Mouse (Mus musculus) cerebellum, adult 2 months (tissue): Measurements from ENCODE around the gene Prtg. TPM values are rescaled to one million over a fixed set of nuclear protein-coding genes. Genes with fewer than 3 reads are reported as not detected.

ENCODE experiments used
- DNase-seq, 2 experiments: peaks; one replicate each; pipeline ENCODE4 v3.0.0; 2021
- H3K27ac ChIP-seq: fragments of 200-500 bp; 2 replicates; pipeline ENCODE4 v1.5.1; 2012; ENCODE audit warnings: low read length, control low read depth, inconsistent platforms; ENCODE audit not compliant: insufficient read depth
- H3K27me3 ChIP-seq: fragments of 200-500 bp; 2 replicates; pipeline ENCODE4 v1.6.1; 2012; ENCODE audit warnings: inconsistent platforms, mild to moderate bottlenecking, low read length, moderate library complexity; ENCODE audit not compliant: control insufficient read depth, insufficient read depth
- H3K4me1 ChIP-seq: fragments of 200-500 bp; 2 replicates; pipeline ENCODE4 v1.6.1; 2011; ENCODE audit warnings: low read length; ENCODE audit not compliant: control insufficient read depth, insufficient read depth
- H3K4me3 ChIP-seq: fragments of 200-500 bp; replicated peaks from 2 replicates; pipeline ENCODE3; 2011; ENCODE audit warnings: mild to moderate bottlenecking, low read depth, low read length, control low read depth; ENCODE audit not compliant: insufficient read depth
- CTCF ChIP-seq: fragments of 200-500 bp; IDR thresholded peaks from 2 replicates; pipeline ENCODE4 v1.5.1; 2011; ENCODE audit warnings: low read depth, mild to moderate bottlenecking, control low read depth, low read length, moderate library complexity, borderline replicate concordance; ENCODE audit not compliant: insufficient read depth
- POLR2A ChIP-seq: fragments of 200-500 bp; IDR thresholded peaks from 2 replicates; pipeline ENCODE4 v1.6.1; 2011; ENCODE audit warnings: low read length, control low read depth, borderline replicate concordance; ENCODE audit not compliant: insufficient read depth
- WGBS: fragments of 180-500 bp; shearing (Covaris S2); methylation state at CpG from one replicate; pipeline ENCODE4 v1.1.7; 2018; 5-methylcytosine and 5-hydroxymethylcytosine counted together
- polyA plus RNA-seq: library from polyadenylated mRNA; depleted of rRNA; stranded (reverse); fragments of >200 nt; gene quantifications from 2 replicates; pipeline ENCODE4 v1.2.3, GENCODE M21; 2012

The Prtg gene
- polyA plus RNA-seq, 1 experiment = 0.57 TPM

GRCm38 (mm10) chr9:72851979-72852378 is 45.3 kb downstream of the Prtg start:
- no peak for TF ChIP-seq CTCF
- TF ChIP-seq POLR2A = no peak
- no peak overlapping the region for H3K4me3 ChIP-seq
- 91% methylated on average over 5 of the region's 5 CpGs for WGBS
- no peak overlapping the region for H3K27ac ChIP-seq
- no peaks in the 10 kb centered on the region for H3K27me3 ChIP-seq
- no peak for DNase-seq
- H3K4me1 ChIP-seq = no peaks in the 10 kb centered on the region

GRCm38 (mm10) chr9:72853681-72854190 is 47.1 kb downstream of the Prtg start:
- Histone ChIP-seq H3K4me3 (no peak overlapping the region), H3K27ac (no peak overlapping the region), H3K4me1 (no peaks in the 10 kb centered on the region), H3K27me3 (no peaks in the 10 kb centered on the region)
- WGBS = 43% methylated on average over 13 of the region's 13 CpGs
- TF ChIP-seq CTCF (no peak), POLR2A (no peak)
- DNase-seq = no peak

DNA sequence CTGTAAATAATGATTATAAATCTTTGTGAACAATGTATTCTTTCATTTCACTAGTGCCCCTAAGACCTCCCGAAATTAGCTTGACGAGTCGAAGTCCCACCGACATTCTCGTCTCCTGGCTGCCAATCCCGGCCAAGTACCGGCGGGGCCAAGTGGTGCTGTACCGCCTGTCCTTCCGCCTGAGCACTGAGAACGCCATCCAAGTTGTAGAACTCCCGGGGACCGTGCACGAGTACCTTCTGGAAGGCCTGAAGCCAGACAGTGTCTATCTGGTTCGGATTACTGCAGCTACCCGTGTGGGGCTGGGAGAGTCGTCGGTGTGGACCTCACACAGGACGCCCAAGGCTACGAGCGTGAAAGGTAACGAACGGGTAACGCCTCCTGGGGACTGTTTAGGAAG is 50.0 kb downstream of the Prtg start:
- Histone ChIP-seq H3K4me1 (no peaks in the 10 kb centered on the region), H3K4me3 (no peak overlapping the region), H3K27ac (no peak overlapping the region), H3K27me3 (no peaks in the 10 kb centered on the region)
- TF ChIP-seq CTCF (no peak), POLR2A (no peak)
- DNase-seq = no peak
- 72% methylated on average over 24 of the region's 24 CpGs for WGBS

DNA sequence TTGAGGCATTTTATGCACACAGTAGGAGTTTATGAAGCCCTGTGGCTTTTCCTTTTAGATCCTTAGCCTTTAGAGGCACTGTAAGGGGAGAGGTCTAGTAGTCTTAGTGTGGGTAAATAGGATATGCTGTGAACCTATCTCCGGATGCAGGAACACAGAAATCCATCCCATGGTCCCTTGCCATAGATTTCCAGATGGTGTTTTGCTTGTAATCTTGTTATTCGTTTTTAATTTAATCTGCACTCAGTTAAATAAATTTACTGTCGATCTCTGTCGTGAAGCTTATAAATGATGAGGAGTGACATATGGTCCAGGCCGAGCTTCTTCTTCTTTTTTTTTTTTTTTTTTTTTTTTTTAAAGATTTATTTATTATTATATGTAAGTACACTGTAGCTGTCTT is 54.1 kb downstream of the Prtg start:
- no peaks in the 10 kb centered on the region for H3K4me1 ChIP-seq
- H3K4me3 ChIP-seq = no peak overlapping the region
- no peak overlapping the region for H3K27ac ChIP-seq
- 68% methylated on average over 5 of the region's 5 CpGs for WGBS
- no peak for DNase-seq
- no peaks in the 10 kb centered on the region for H3K27me3 ChIP-seq
- no peak for TF ChIP-seq CTCF
- TF ChIP-seq POLR2A = no peak

DNA sequence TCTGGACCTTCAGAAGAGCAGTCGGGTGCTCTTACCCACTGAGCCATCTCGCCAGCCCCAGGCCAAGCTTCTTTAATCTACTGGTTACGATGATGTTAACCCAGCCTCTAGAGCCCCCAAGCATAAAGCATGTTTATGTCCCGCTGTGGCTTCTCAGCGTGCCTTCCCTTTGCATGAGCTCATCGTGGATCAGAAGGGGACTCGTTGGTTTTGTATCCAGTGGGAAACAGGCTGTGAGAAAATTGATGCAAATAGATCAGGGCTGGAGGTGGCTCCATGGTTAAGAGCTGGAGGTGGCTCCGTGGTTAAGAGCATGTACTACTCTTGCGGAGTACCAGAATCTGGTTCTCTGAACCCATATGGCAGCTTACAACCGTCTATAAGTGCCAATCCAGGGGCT is 54.6 kb downstream of the Prtg start:
- 84% methylated on average over 10 of the region's 10 CpGs for WGBS
- Histone ChIP-seq H3K27me3 (no peaks in the 10 kb centered on the region), H3K4me1 (no peaks in the 10 kb centered on the region), H3K27ac (no peak overlapping the region), H3K4me3 (no peak overlapping the region)
- no peak for DNase-seq
- TF ChIP-seq POLR2A (no peak), CTCF (no peak)

GRCm38 (mm10) chr9:72862186-72862585 is 55.5 kb downstream of the Prtg start:
- TF ChIP-seq POLR2A = no peak
- TF ChIP-seq CTCF = no peak
- Histone ChIP-seq H3K4me1 (no peaks in the 10 kb centered on the region), H3K4me3 (no peak overlapping the region), H3K27me3 (no peaks in the 10 kb centered on the region), H3K27ac (no peak overlapping the region)
- no peak for DNase-seq
- 87% methylated on average over 11 of the region's 11 CpGs for WGBS

GRCm38 (mm10) chr9:72862955-72863354 is 56.3 kb downstream of the Prtg start:
- no peak overlapping the region for H3K27ac ChIP-seq
- TF ChIP-seq POLR2A = no peak
- no peak for TF ChIP-seq CTCF
- no peaks in the 10 kb centered on the region for H3K4me1 ChIP-seq
- WGBS = 91% methylated on average over 4 of the region's 4 CpGs
- H3K4me3 ChIP-seq = no peak overlapping the region
- H3K27me3 ChIP-seq = no peaks in the 10 kb centered on the region
- DNase-seq = no peak

GRCm38 (mm10) chr9:72863773-72864172 is 57.1 kb downstream of the Prtg start:
- Histone ChIP-seq H3K4me1 (no peaks in the 10 kb centered on the region), H3K27ac (no peak overlapping the region), H3K4me3 (no peak overlapping the region), H3K27me3 (no peaks in the 10 kb centered on the region)
- WGBS = 21% methylated on average over 5 of the region's 5 CpGs
- no peak for TF ChIP-seq CTCF
- TF ChIP-seq POLR2A = no peak
- DNase-seq = no peak

DNA sequence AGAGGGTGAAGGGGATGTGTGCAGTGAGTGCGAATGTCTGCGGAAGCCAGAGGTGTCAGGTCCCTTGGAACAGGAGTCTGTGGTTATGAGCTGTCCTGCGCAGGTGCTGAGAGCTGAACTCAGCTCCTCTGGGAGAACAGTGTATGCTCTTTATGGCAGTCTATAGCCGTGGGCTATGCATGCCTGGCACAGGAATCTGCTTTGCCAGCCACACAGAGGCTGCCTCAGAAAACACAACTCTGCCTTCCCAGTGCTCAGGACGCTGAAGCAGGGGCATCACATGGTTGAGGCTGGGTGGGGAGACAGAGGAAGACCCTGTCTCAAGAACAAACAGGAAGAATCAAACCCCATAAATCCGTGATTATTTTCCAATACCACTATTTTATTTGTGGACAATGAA is 60.8 kb downstream of the Prtg start:
- TF ChIP-seq POLR2A (no peak), CTCF (no peak)
- 75% methylated on average over 6 of the region's 6 CpGs for WGBS
- DNase-seq = no peak
- Histone ChIP-seq H3K27me3 (no peaks in the 10 kb centered on the region), H3K4me3 (no peak overlapping the region), H3K27ac (no peak overlapping the region), H3K4me1 (no peaks in the 10 kb centered on the region)
